Mouse (Mus musculus): Measurements from ENCODE around the gene Olfr20. TPM values are rescaled to one million over a fixed set of nuclear protein-coding genes. Genes with fewer than 3 reads are reported as not detected.
"Not testable (repeated sequence)": the region's sequence is repeated elsewhere in the genome, so short reads cannot be mapped to it uniquely, and the experiment has no call there.

The Olfr20 gene
- not detected in 2 replicates for polyA plus RNA-seq (2015; fragmentation: Nextera tagmentation; extraction: Ambion mirVana)

- no peak within 1 kb of the TSS for H3K4me2 ChIP-seq
- H3K27me3 ChIP-seq: no peaks in the 10 kb centered on the region
- 32% methylated on average over 3 of the region's 3 CpGs for WGBS
- no peaks in the 10 kb centered on the region for H3K36me3 ChIP-seq
- H3K4me3 ChIP-seq: no peak within 1 kb of the TSS
- H3K27ac ChIP-seq: no peak within 1 kb of the TSS
- no peaks in the 10 kb centered on the region for H3K9me3 ChIP-seq (replicated peaks)
- no peak within 1 kb of the TSS for H3K9ac ChIP-seq
- no peak for ATAC-seq (replicated peaks; ENCODE audit: insufficient number of reproducible peaks, insufficient read depth, low FRiP score, low read depth)
- H3K4me1 ChIP-seq (replicated peaks): no peaks in the 10 kb centered on the region
Measured at GRCm38 (mm10) chr11:73350483-73350882, at the start of gene Olfr20. Gene Olfr20, plus strand, starts transcription at chr11:73350783.

DNA sequence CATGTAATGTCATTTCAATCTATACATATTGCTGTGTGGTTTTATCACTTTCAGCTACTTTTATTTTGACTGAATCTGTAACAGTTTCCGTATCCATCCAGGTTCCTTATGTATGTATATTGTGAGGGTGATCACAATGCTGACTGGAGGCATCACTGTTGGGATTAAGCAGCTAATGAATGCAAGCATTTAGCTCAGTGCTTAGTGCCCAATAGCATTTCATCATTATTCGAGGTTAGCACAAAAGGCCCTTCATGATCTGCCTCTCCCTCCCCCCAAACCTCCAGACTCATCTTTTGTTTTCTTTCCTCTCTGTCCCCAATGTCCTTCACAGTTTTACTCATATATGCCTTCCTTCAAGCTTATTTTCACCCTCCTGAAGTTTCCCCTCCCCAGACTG lies 47.5 kb upstream of the Olfr20 start:
- Histone ChIP-seq H3K4me2 (no peak overlapping the region), H3K9ac (no peak overlapping the region), H3K4me3 (no peak overlapping the region), H3K36me3 (no peaks in the 10 kb centered on the region), H3K9me3 (replicated peaks) (no peaks in the 10 kb centered on the region), H3K4me1 (replicated peaks) (no peaks in the 10 kb centered on the region), H3K27ac (no peak overlapping the region), H3K27me3 (no peaks in the 10 kb centered on the region)
- 47% methylated on average over 2 of the region's 2 CpGs for WGBS
- ATAC-seq (replicated peaks; ENCODE audit: insufficient number of reproducible peaks, insufficient read depth, low FRiP score, low read depth): no peak

DNA sequence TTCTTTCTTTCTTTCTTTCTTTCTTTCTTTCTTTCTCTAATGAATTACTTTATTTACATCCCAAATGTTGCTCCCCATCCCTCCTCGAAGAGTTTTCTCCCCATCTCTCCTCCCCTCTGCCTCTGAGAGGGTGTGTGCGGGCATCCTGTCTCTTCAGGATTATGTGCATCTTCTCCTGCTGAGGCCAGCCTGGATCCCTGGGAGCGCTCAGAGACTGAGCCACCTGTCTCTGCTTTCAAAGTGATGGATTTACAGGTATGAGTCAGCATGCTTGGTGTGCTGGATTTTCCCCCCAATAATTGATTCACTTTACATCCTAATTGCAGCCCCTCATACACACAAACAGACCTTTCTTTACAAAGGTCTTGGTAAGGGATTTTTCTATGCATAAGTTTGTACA lies 34.6 kb upstream of the Olfr20 start:
- Histone ChIP-seq H3K4me3 (no peak overlapping the region), H3K4me1 (replicated peaks) (no peaks in the 10 kb centered on the region), H3K4me2 (no peak overlapping the region), H3K27me3 (no peaks in the 10 kb centered on the region), H3K9ac (no peak overlapping the region), H3K36me3 (no peaks in the 10 kb centered on the region), H3K27ac (no peak overlapping the region), H3K9me3 (replicated peaks) (no peaks in the 10 kb centered on the region)
- no peak for ATAC-seq (replicated peaks; ENCODE audit: insufficient number of reproducible peaks, insufficient read depth, low FRiP score, low read depth)
- 55% methylated on average over 3 of the region's 3 CpGs for WGBS

DNA sequence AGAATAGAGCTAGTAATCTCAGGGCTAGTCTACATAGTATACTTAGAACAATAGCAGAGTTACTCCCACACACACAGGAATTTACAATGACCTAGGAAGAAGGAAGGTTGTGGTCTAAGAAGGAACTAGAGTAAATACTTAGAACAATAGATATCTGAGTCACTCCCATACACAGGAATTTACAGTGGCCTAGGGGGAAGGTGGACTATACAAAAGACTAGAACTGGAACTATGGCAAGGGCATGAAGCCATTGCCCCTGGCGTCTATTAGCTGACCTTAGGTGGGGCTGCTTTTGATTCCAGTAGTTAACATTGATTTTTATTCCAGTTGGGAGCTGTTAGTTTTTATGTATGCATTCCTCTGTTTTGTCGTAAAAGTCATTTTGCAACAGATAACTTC lies 32.0 kb upstream of the Olfr20 start:
- H3K36me3 ChIP-seq; H3K4me1 ChIP-seq (replicated peaks); H3K4me2 ChIP-seq; ATAC-seq (replicated peaks; ENCODE audit: insufficient number of reproducible peaks, insufficient read depth, low FRiP score, low read depth); H3K9me3 ChIP-seq (replicated peaks); H3K27me3 ChIP-seq; H3K4me3 ChIP-seq; H3K27ac ChIP-seq; H3K9ac ChIP-seq: not testable (repeated sequence)
- 68% methylated on average over 2 of the region's 2 CpGs for WGBS

DNA sequence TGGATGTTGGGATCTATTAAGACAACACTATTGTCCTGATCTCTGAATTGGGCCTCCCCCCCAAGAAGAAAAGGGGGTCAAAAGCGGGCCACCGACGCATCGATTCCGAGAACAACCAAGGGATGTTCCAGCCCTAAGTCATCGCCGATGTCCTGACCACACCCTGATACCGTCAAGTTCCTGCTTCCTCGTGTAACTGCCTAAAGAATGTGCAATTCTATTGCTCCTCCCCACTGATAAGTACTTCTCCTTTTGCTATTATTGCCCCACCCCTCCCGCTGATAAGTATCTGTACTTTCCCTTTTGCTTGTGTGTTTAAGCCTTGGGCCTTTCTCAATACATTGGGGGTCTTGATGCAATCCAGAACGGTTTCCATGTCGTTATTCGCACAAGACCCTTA lies 29.5 kb upstream of the Olfr20 start:
- not testable (repeated sequence) for H3K9ac ChIP-seq; H3K36me3 ChIP-seq; H3K4me2 ChIP-seq; ATAC-seq (replicated peaks; ENCODE audit: insufficient number of reproducible peaks, insufficient read depth, low FRiP score, low read depth); H3K27me3 ChIP-seq; H3K27ac ChIP-seq; H3K4me1 ChIP-seq (replicated peaks); H3K4me3 ChIP-seq; H3K9me3 ChIP-seq (replicated peaks)
- 89% methylated on average over 13 of the region's 13 CpGs for WGBS

DNA sequence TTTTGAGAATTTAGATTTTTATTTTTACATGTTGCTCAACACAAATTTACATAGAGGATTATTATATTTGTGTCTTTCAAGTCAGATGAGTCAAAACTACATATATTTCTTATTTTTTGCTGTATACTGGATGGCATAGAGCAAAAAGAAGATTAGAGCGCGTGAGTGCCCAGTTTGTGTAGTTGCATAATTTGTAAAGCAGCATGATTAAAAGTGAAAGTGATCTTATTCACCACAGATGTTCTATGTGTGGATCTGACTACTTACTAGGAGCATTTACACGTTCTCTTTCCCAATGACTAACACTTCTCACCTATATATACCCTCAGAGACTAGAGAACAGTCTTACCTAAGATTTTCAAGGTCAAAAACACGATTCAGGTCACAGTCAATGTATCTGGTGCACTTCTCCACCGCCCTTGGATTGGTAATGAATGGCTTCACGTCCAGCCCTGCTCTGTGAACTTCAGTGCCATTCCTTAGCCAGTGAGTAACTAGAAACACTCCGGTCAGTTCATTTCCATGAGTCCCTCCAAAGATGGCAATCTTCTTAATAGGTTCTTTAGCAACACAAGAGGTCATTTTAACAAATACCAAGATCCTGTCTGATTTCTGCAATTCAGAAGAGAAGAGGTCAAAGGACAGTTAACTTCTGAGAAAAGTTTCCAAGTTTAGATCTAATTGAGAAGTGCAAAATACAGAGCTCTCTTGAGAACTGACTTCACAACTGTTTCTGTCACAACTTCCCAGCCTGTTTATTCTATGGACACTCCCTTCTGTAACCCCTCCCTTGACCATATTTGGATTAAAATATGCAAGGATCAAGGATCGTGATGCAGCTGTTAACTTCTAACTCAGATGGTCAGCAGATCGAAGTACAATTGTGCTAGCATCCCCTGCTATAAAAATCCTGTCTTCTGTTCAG lies 26.4 kb upstream of the Olfr20 start:
- Histone ChIP-seq H3K4me1 (replicated peaks) (no peaks in the 10 kb centered on the region), H3K36me3 (no peaks in the 10 kb centered on the region), H3K9me3 (replicated peaks) (no peaks in the 10 kb centered on the region), H3K27me3 (no peaks in the 10 kb centered on the region), H3K4me3 (no peak overlapping the region), H3K4me2 (no peak overlapping the region), H3K9ac (no peak overlapping the region), H3K27ac (no peak overlapping the region)
- no peak for ATAC-seq (replicated peaks; ENCODE audit: insufficient number of reproducible peaks, insufficient read depth, low FRiP score, low read depth)
- WGBS: 61% methylated on average over 9 of the region's 9 CpGs

GRCm38 (mm10) chr11:73326485-73326886 lies 24.1 kb upstream of the Olfr20 start:
- Histone ChIP-seq H3K27ac (no peak overlapping the region), H3K4me2 (no peak overlapping the region), H3K9ac (no peak overlapping the region), H3K9me3 (replicated peaks) (no peaks in the 10 kb centered on the region), H3K36me3 (no peaks in the 10 kb centered on the region), H3K27me3 (no peaks in the 10 kb centered on the region), H3K4me1 (replicated peaks) (no peaks in the 10 kb centered on the region), H3K4me3 (no peak overlapping the region)
- 52% methylated on average over 12 of the region's 12 CpGs for WGBS
- ATAC-seq (replicated peaks; ENCODE audit: insufficient number of reproducible peaks, insufficient read depth, low FRiP score, low read depth): no peak

DNA sequence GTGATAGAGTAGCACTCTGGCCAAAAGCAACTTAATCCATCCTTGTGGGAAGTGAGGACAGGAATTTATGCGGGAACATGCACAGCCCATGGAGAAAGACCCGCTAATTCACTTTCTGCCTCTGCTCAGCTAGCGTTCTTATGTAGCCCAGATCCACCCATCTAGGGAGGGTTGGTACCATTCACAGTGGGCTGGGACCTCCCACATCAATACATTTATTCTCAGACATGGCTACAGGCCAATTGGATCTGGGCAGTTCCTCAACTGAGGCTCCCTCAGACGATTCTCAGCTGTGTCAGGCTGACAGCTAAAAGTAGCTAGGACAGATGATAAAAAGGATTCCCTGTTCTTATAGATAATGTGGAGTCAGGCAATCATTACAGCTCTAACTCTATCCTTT lies 23.2 kb upstream of the Olfr20 start:
- no peaks in the 10 kb centered on the region for H3K4me1 ChIP-seq (replicated peaks)

DNA sequence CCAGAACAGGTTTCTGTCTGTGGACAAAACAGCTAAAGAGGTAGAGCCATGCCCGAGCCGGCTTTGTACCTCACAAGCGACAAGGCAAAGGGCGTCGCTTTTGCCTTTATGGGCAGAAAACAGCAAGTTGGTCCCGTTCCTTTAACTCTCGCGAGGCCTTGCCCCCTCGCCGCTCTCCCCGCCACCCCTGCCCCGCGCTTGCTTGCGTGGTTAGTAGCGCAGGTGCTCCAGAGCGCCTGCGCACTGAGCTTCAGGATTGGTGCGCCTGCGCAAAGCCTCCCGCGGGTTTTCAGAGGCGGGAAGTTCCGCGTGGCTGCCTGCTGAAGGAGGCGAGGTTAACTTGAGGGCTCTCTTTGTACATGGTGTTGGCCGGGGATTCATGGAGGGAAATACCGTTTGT lies 21.1 kb upstream of the Olfr20 start, which contains the start of the genes Aspa, Gm49340 and Spata22:
TSS of gene Aspa (minus strand) at position 155 of the 400 bp plus-strand sequence.
TSS of gene Gm49340 (plus strand) at position 300 of the 400 bp plus-strand sequence.
TSS of gene Spata22 (plus strand) at position 300 of the 400 bp plus-strand sequence.
- H3K4me3 ChIP-seq: no peak within 1 kb of the TSS
- H3K4me1 ChIP-seq (replicated peaks): no peaks in the 10 kb centered on the region
- WGBS: 75% methylated on average over 27 of the region's 27 CpGs
- no peak within 1 kb of the TSS for H3K4me2 ChIP-seq
- H3K27ac ChIP-seq: no peak within 1 kb of the TSS
- H3K27me3 ChIP-seq: no peaks in the 10 kb centered on the region
- no peaks in the 10 kb centered on the region for H3K36me3 ChIP-seq
- no peak within 1 kb of the TSS for H3K9ac ChIP-seq
- no peak for ATAC-seq (replicated peaks; ENCODE audit: insufficient number of reproducible peaks, insufficient read depth, low FRiP score, low read depth)
- no peaks in the 10 kb centered on the region for H3K9me3 ChIP-seq (replicated peaks)

More for the DNA sequence above, 23.2 kb upstream of the Olfr20 start:
- ATAC-seq (replicated peaks; ENCODE audit: insufficient number of reproducible peaks, insufficient read depth, low FRiP score, low read depth): no peak
- WGBS: 55% methylated on average over 4 of the region's 4 CpGs
- no peak overlapping the region for H3K4me3 ChIP-seq
- no peak overlapping the region for H3K9ac ChIP-seq
- no peaks in the 10 kb centered on the region for H3K27me3 ChIP-seq
- no peak overlapping the region for H3K27ac ChIP-seq
- H3K9me3 ChIP-seq (replicated peaks): no peaks in the 10 kb centered on the region
- no peaks in the 10 kb centered on the region for H3K36me3 ChIP-seq
- no peak overlapping the region for H3K4me2 ChIP-seq

GRCm38 (mm10) chr11:73333357-73333756 lies 17.2 kb upstream of the Olfr20 start:
- ATAC-seq (replicated peaks; ENCODE audit: insufficient number of reproducible peaks, insufficient read depth, low FRiP score, low read depth): no peak
- H3K27ac ChIP-seq: no peak overlapping the region
- 65% methylated on average over 2 of the region's 2 CpGs for WGBS

GRCm38 (mm10) chr11:73336919-73337318 lies 13.7 kb upstream of the Olfr20 start:
- WGBS: 59% methylated on average over 4 of the region's 4 CpGs
- no peak overlapping the region for H3K4me2 ChIP-seq
- ATAC-seq (replicated peaks; ENCODE audit: insufficient number of reproducible peaks, insufficient read depth, low FRiP score, low read depth): no peak
- H3K4me1 ChIP-seq (replicated peaks): no peaks in the 10 kb centered on the region
- no peak overlapping the region for H3K27ac ChIP-seq
- no peak overlapping the region for H3K9ac ChIP-seq
- H3K9me3 ChIP-seq (replicated peaks): no peaks in the 10 kb centered on the region
- no peaks in the 10 kb centered on the region for H3K27me3 ChIP-seq
- no peak overlapping the region for H3K4me3 ChIP-seq
- no peaks in the 10 kb centered on the region for H3K36me3 ChIP-seq

More at GRCm38 (mm10) chr11:73333357-73333756, 17.2 kb upstream of the Olfr20 start:
- Histone ChIP-seq H3K4me3 (no peak overlapping the region), H3K9me3 (replicated peaks) (no peaks in the 10 kb centered on the region), H3K36me3 (no peaks in the 10 kb centered on the region), H3K9ac (no peak overlapping the region), H3K4me2 (no peak overlapping the region), H3K4me1 (replicated peaks) (no peaks in the 10 kb centered on the region), H3K27me3 (no peaks in the 10 kb centered on the region)

- Histone ChIP-seq H3K9ac (no peak within 1 kb of the TSS), H3K27ac (no peak within 1 kb of the TSS), H3K4me3 (no peak within 1 kb of the TSS), H3K9me3 (replicated peaks) (no peaks in the 10 kb centered on the region), H3K4me2 (no peak within 1 kb of the TSS), H3K4me1 (replicated peaks) (no peaks in the 10 kb centered on the region), H3K36me3 (no peaks in the 10 kb centered on the region), H3K27me3 (no peaks in the 10 kb centered on the region)
- WGBS: 69% methylated on average over 2 of the region's 2 CpGs
- no peak for ATAC-seq (replicated peaks; ENCODE audit: insufficient number of reproducible peaks, insufficient read depth, low FRiP score, low read depth)
Measured at GRCm38 (mm10) chr11:73370946-73371345, 20.4 kb downstream of the Olfr20 start, which contains the start of gene Olfr376. Gene Olfr376, plus strand, starts transcription at chr11:73371246.

All from heart, embryonic 15.5 days (tissue).